Mouse (Mus musculus): ENCODE measurements around the gene Col5a1.

Gene Col5a1

DNA sequence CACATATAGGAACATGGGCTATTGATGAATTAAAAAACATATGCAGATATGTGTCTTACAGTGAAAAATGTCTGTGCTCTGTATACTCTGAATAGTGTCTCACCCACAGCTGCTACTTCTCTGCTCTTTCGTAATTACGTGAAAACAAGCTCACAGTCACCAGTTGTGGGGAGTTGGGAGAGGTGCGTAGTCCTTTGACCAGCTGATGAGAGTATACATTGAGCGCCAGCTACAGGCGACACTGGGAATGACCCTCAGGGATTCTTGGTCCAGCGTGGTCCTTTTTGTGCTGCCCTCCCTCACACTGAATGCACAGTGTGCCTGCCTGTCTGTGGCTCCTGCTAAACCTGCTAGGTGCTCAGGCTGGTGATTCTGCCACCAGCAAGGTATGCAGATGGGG is 82.9 kb downstream of the Col5a1 start:
- peak; percentile 13 for DNase-seq (ENCODE audit: low read depth, low spot score)

- DNase-seq (ENCODE audit: low read depth, low spot score) = peak; percentile 41
Observed at GRCm38 (mm10) chr2:27973840-27974239, 87.6 kb downstream of the Col5a1 start.

DNA sequence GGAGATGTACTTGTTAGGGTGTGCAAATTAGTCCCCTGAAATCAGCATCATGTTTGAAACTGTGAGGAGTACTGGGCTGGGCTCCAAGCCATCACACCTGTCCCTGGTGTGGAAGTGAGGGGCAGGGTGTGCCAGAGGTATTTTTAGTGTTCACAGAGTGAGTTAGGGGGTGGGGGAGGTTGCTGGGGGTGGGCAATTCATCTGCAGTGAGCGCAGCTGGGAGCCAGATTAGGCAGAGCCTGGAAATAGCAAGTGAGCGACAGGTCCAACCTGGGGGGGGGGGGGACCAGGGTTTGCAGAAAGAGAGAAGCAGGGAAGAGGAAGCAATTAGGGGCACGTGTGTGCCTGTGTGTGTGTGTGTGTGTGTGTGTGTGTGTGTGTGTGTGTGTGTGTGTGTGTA is 89.6 kb downstream of the Col5a1 start:
- peak; percentile 20 for DNase-seq (ENCODE audit: low read depth, low spot score)

GRCm38 (mm10) chr2:27976512-27976911 is 90.3 kb downstream of the Col5a1 start:
- DNase-seq (ENCODE audit: low read depth, low spot score) = no peak

DNA sequence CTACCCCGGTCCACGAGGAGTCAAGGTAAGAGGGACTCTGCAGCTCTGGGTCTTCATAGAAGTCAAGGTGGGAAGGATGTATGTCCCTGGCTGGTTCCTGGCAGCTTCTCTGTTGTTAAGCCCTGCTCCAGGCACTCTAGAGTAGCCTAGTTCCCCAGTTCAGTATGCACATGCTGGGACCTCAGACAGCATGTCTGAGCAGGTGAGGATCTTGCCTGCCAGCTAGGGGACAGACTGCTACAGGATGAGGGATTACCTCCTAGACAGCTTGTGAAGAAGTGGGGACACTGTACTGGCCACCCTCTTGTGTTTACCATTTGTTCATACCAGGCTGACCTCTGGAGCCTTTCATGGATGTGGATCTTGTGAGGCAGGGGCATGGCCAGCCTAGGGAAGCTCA is 94.8 kb downstream of the Col5a1 start:
- DNase-seq (ENCODE audit: low read depth, low spot score) = no peak

DNA sequence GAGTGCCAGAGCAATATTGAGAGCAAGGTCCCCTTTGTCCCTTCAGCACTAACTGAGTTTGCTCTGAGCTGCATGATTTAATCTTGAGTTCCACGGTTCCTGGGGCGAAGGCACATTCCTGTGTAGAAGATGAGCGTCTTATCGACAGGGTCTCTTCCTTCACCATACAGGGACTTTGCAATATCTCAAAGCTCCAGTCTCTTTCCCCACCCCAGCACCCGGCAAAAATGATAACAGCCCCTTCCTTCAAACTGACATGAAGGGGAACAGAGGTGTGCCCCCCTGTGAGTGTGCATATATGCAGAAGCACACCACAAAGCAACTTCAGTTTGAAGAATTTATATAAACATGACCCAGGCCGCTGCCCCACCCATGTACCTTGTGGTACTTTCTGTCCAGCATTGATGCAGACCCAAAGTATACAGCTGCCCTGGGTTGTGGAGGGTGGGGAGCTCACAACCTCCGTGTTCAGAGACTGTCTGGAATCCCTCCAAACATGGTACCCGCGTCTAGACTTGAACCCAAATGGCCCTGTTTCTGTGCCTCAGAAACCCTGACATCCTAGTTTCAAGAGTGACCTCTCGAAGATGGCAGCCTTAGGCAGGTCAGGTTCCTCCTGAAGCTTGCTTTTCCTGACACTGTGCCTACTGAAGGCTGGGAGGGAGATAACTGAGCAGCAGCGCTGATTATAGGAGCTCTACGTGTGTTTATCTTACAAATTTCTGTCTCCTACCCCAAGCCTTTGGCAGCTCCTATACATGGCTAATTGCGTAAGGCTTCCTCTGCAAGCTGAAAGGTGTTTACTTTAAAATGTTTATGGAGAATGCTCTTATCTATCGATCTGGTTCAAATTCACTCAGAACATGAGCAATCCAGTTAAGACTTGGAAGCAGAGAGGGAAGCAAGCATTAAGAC is 95.7 kb downstream of the Col5a1 start:
- DNase-seq (ENCODE audit: low read depth, low spot score) = no peak

DNA sequence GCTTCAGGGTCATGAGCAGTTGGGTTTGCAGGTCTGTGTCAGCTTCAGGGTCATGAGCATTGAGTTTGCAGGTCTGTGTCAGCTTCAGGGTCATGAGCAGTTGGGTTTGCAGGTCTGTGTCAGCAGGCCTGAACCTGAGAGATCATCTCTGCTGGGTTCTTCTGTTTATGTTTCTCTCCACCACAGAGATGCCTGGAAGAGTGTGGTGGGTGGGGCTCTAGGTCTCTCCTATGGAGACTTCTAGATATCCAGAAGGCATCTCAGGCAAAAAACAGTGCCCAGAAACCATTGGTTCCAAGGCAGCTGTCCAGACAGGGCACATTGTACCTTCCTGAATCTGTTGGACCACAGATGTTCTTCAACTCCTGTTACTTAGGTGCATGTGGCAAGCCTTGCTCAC is 96.9 kb downstream of the Col5a1 start:
- no peak for DNase-seq (ENCODE audit: low read depth, low spot score)

DNA sequence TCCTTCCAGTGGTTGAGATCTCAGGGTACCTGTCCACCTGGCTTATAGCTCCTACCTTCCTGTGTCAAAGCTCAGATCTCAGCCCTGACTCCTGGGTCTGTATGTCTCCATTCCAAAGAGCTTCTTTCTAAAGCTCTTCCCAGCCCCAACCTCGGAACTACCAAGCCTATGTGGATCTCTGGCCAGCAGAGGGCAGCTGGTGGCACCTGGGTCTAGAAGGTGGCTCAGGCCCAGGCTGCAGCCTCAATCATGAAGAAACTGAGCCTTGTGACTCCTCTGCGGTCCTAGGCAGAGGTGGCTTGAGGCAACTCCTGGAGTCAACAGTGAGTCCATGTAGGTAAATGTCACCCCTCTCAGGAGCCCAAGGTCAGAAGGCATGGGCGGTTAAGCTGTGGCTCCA is 97.7 kb downstream of the Col5a1 start:
- peak; percentile 21 for DNase-seq (ENCODE audit: low read depth, low spot score)

GRCm38 (mm10) chr2:27986751-27987150 is 100.5 kb downstream of the Col5a1 start:
- no peak for DNase-seq (ENCODE audit: low read depth, low spot score)

DNA sequence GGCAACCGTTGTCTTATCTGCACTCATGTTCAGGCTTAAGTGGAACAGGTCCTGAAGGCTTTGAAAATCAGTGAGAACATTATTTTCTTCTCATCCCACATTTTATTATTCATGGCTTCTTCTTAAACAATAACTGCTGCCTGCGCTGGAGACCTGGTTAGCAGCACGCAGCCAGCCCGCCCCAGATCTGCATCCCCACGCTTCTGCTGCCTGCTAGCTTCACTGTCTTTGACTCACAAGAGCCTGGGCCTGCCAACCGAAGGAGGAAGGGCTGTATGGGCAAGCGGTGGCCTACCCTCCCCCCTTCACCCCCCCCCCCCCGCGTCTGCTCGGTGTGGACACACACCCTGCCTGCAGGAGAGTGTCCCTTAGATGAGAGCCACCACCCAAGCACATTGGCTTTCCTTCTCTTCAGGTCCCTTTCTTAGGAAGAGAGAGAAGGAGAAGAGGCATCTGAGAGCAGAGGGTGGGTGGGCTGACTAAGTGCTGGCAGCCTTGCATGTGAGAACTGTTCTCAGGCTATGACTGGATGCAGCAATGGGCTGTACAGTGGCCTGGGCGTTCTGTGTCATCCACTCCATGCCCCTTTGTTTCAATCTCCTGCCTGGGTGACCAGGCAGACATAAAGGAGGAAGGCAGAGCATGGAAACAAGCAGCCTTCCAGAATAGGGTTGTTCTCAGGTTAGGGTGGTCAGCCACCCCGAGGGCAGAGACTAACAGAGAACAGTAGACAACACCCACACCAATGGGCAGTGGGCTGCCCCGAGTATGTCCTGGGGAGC is 104.4 kb downstream of the Col5a1 start:
- DNase-seq (ENCODE audit: low read depth, low spot score) = no peak

DNA sequence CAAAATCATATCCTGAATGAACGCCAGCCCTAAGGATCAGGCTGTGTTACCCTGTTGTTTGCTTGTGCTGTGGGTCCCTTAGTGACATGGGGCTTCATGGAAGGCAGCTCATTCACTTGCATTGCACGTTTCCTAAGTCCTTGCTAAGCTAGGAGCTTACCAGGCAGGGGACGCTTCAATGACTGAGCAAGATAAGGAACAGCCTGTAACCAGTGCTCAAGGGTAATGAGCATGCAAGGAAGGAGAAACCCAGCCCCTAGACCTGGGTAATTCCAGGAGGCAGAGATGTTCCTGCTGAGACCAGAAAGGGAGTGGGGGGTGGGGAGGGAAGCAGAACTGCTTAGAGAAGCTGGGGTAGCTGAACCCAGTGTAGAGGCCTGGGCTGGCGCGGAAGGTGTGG is 107.2 kb downstream of the Col5a1 start:
- DNase-seq (ENCODE audit: low read depth, low spot score) = no peak

- no peak for DNase-seq (ENCODE audit: low read depth, low spot score)
Observed at GRCm38 (mm10) chr2:27999996-28000583, 113.9 kb downstream of the Col5a1 start.

GRCm38 (mm10) chr2:28000660-28001059 is 114.4 kb downstream of the Col5a1 start:
- DNase-seq (ENCODE audit: low read depth, low spot score) = no peak

GRCm38 (mm10) chr2:28001206-28001605 is 115.0 kb downstream of the Col5a1 start:
- DNase-seq (ENCODE audit: low read depth, low spot score) = no peak

DNA sequence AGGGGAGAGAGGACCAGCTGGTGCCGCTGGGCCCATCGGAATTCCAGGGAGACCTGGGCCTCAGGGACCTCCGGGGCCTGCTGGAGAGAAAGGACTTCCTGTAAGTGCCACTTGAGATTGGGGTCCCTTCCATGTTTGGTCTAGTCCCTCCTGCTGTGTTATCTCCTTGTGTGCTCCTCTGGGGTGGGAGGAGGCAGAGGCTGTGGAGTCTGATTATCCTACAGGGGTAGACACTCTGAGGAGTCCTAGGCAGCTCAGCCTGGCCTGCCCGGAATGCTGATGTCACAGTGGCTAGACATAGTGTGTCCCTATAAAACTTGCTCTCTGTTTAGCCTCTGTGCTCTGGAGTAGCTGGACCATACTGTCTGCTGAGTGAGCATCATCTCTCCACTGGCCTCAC is 119.0 kb downstream of the Col5a1 start:
- DNase-seq (ENCODE audit: low read depth, low spot score) = no peak

- no peak for DNase-seq (ENCODE audit: low read depth, low spot score)
Observed at GRCm38 (mm10) chr2:28008261-28008660, 122.0 kb downstream of the Col5a1 start.

- no peak for DNase-seq (ENCODE audit: low read depth, low spot score)
Observed at GRCm38 (mm10) chr2:28012367-28012766, 126.1 kb downstream of the Col5a1 start.

GRCm38 (mm10) chr2:28014778-28015177 is 128.6 kb downstream of the Col5a1 start:
- no peak for DNase-seq (ENCODE audit: low read depth, low spot score)

GRCm38 (mm10) chr2:28024416-28024815 is 138.2 kb downstream of the Col5a1 start:
- DNase-seq (ENCODE audit: low read depth, low spot score) = no peak

DNA sequence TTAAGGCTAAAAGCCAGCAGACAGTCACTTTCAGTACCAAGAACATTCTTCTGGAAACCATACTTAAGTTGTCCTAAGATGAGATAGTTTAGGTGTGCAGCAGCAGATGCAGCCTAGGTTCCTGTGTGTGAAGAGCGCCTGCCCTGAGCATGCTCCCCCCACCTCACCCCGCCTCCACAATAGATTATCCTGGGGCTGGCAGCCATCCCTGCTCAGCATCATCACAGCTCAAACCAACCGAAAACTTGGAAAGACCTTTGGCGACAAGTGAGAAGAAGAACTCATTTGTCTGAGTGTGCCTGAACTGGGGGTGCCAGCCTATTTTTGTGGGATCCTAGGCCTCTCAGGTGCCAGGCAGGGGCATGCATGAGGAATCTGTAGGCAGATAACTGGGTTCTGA is 139.6 kb downstream of the Col5a1 start:
- no peak for DNase-seq (ENCODE audit: low read depth, low spot score)

- DNase-seq (ENCODE audit: low read depth, low spot score) = no peak
Observed at GRCm38 (mm10) chr2:28031860-28032259, 145.6 kb downstream of the Col5a1 start.

GRCm38 (mm10) chr2:28032469-28032868 is 146.2 kb downstream of the Col5a1 start:
- no peak for DNase-seq (ENCODE audit: low read depth, low spot score)
